Mouse (Mus musculus): ENCODE measurements around the gene Nhlrc1. TPM values are rescaled to one million over a fixed set of nuclear protein-coding genes. Genes with fewer than 3 reads are reported as not detected.

The Nhlrc1 gene
- polyA plus RNA-seq (2017; shearing (Covaris generic)) = 1 to 10 TPM in 1 of 2 experiments, under 1 TPM in 1; 0.62 to 2.4 TPM

DNA sequence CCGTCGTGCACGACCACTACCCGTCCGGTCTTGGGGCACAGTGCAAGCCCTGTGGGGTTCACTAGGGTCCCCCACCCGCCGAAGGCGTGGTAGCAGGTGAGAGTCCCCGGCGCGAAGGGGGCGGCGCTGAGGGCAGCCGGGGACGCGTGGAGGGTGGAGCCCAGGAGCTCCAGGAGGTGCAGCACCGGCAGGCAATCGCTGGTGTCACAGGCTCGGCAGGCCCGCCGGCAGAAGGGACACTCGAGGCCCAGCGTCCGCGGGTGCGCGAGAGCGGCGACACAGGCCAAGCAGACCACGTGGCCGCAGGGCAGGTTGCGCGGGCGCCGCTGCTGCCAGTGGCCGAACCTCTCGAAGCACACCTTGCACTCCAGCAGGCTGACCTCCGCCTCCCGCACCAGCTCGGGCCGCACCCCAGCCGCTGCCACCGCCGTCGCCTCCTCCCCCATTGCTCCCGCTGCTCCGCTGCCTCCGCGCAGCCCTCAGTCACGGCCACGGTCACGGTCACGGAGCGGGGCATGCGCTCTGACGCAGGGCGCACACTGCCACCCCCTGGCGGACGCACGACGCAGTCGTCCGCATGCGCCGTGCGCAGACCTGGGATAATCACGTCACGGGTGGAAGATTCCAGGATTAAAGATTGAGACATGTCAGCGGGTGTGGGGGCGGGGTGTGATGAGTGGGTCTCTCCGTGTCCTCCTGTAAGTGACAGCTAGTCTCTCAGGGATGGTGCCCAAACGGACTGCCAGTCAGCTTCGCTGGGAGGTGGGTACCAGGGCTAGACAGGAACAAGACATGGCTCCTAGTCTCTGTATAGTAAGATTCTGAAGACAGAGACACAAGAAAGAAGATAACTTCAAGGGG is at the start of gene Nhlrc1:
Gene Nhlrc1 (minus strand): TSS at position 517 of the 861 bp plus-strand sequence.

GRCm38 (mm10) chr13:47044617-47044947 is 29.9 kb upstream of the Nhlrc1 start, which contains the start of gene Tpmt:
Gene Tpmt, minus strand, starts transcription at chr13:47044737.

DNA sequence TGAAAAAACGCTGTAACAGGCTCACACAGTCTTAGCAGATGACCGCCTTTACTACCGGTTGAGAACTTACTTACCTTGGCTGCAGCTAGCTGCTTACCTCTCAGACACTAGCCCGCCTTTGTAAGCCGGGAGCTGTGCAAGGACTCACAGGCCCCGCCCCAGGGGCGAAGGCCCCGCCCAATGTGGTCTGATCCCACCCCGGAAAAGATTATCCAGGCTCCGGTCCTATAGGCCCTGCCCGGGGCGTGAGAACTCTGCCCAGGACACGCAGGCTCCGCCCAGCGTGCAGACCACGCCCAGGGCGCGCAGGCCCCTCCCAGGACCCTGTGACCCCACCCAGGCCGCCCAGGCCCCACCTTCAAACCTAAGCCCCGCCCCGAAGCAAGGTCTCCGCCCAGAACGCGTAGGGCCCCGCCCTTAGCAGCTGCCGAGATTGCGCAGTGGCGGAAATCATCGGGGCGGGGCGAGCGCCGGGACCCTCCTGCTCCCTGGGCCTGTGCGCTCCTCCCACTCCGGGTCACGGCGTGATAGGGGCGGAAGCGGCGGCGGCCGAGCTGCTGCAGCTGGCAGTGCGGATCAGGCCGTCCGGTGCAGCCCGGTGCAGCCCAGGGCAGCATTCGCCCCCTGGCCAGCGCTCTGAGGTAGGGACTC is 28.5 kb upstream of the Nhlrc1 start, which contains the start of gene Kdm1b:
Gene Kdm1b (plus strand): TSS at position 470 of the 651 bp plus-strand sequence.

Other genes with a start within 250 kb of the Nhlrc1 start
- 10 to 100 TPM in 1 of 2 experiments, 1 to 10 TPM in 1; 5.1 to 12.4 TPM for gene Kif13a, start 85.0 kb downstream of the Nhlrc1 start, polyA plus RNA-seq (2017; shearing (Covaris generic))
- gene Kdm1b, start 28.6 kb upstream of the Nhlrc1 start, polyA plus RNA-seq (2017; shearing (Covaris generic)) = 10 to 100 TPM; 18.1 to 21.3 TPM
- gene Tpmt, start 29.9 kb upstream of the Nhlrc1 start, polyA plus RNA-seq (2017; shearing (Covaris generic)) = 1 to 10 TPM; 3.6 to 6.2 TPM
- 100 to 1,000 TPM; 195 to 211 TPM for gene Dek, start 91.4 kb upstream of the Nhlrc1 start, polyA plus RNA-seq (2017; shearing (Covaris generic))
- gene Rnf144b, start 107.8 kb upstream of the Nhlrc1 start, polyA plus RNA-seq (2017; shearing (Covaris generic)) = under 1 TPM; 0.21 to 0.39 TPM

All from activated CD4-positive, CD25-positive, alpha-beta regulatory T cell (primary cell).